Mouse (Mus musculus) heart, adult 2 months (tissue): ENCODE data around the gene Dnajc28.

Experiments used
- CTCF ChIP-seq: fragments of 200-600 bp; IDR thresholded peaks from 2 replicates; pipeline ENCODE4 v1.8.1; 2022; ENCODE audit warnings: antibody characterized with exemption, mild to moderate bottlenecking, moderate library complexity
- EP300 ChIP-seq: fragments of 200-500 bp; IDR thresholded peaks from 2 replicates; pipeline ENCODE4 v1.6.1; 2011; ENCODE audit warnings: low read depth, low read length, control low read depth; ENCODE audit not compliant: insufficient read depth

- TF ChIP-seq CTCF (no peak), EP300 (no peak)
Measured at GRCm38 (mm10) chr16:91592162-91592561, 26.7 kb downstream of the Dnajc28 start.
